Mouse (Mus musculus) layer of hippocampus, adult 9-11 months (tissue): ENCODE data around the gene Coq9.

ENCODE experiments used
- DNase-seq: peaks from one replicate; pipeline ENCODE4 v3.0.0; 2022

Gene Coq9

GRCm38 (mm10) chr8:94871108-94871894 is 33.2 kb downstream of the Coq9 start:
- DNase-seq = peak; percentile 77

GRCm38 (mm10) chr8:94872156-94872555 is 34.0 kb downstream of the Coq9 start:
- DNase-seq = no peak

GRCm38 (mm10) chr8:94872576-94872975 is 34.5 kb downstream of the Coq9 start:
- DNase-seq = no peak

GRCm38 (mm10) chr8:94874358-94874757 is 36.2 kb downstream of the Coq9 start:
- peak; percentile 46 for DNase-seq

- DNase-seq = no peak
Observed at GRCm38 (mm10) chr8:94875096-94875870, 37.2 kb downstream of the Coq9 start.

GRCm38 (mm10) chr8:94875871-94876150 is 37.7 kb downstream of the Coq9 start:
- DNase-seq = no peak

- DNase-seq = peak; percentile 45
Observed at GRCm38 (mm10) chr8:94876197-94876730, 38.1 kb downstream of the Coq9 start, which contains the start of gene Dok4. Dok4 (minus strand) TSS chr8:94876330.

GRCm38 (mm10) chr8:94876820-94877219 is 38.7 kb downstream of the Coq9 start:
- no peak for DNase-seq

- no peak for DNase-seq
Observed at GRCm38 (mm10) chr8:94880742-94881141, 42.6 kb downstream of the Coq9 start.

- no peak for DNase-seq
Observed at GRCm38 (mm10) chr8:94888383-94889036, 50.4 kb downstream of the Coq9 start.

- no peak for DNase-seq
Observed at GRCm38 (mm10) chr8:94892917-94893316, 54.8 kb downstream of the Coq9 start.

GRCm38 (mm10) chr8:94899262-94899661 is 61.1 kb downstream of the Coq9 start:
- DNase-seq = no peak

- DNase-seq = no peak
Observed at GRCm38 (mm10) chr8:94900617-94901016, 62.5 kb downstream of the Coq9 start.

- no peak for DNase-seq
Observed at GRCm38 (mm10) chr8:94901031-94901430, 62.9 kb downstream of the Coq9 start.

GRCm38 (mm10) chr8:94903709-94904108 is 65.6 kb downstream of the Coq9 start:
- DNase-seq = no peak
